Mouse (Mus musculus) gastrocnemius, adult 18-20 months (tissue): Measurements from ENCODE around the gene Notch2. TPM values are rescaled to one million over a fixed set of nuclear protein-coding genes. Genes with fewer than 3 reads are reported as not detected.

ENCODE experiments used
- DNase-seq: peaks from one replicate; pipeline ENCODE4 v3.0.0; 2021; ENCODE audit warnings: low spot score
- long read RNA-seq, 2 experiments: library from polyadenylated mRNA; stranded (forward); transcript quantifications; one replicate each; pipeline ENCODE4 v2.0.0; 2021
- total RNA-seq, 2 experiments: library from RNA; stranded (reverse); gene quantifications; 2 replicates each; pipeline ENCODE4 v1.2.3; 2021

Gene Notch2
- 1 to 10 TPM; 6.6 to 8.3 TPM for total RNA-seq
- long read RNA-seq, experiment 1, partial matches to known transcripts, result 0 of 1 reads
- long read RNA-seq, experiment 1, other reads (novel, unspliced or antisense), result 1 of 1 reads
- long read RNA-seq, experiment 2, partial matches to known transcripts, result 1 of 1 reads
- long read RNA-seq, experiment 2, other reads (novel, unspliced or antisense), result 0 of 1 reads

- peak; percentile 94 for DNase-seq
Measured at GRCm38 (mm10) chr3:98013401-98014281, at the start of gene Notch2. Notch2 (plus strand) TSS chr3:98013527.

DNA sequence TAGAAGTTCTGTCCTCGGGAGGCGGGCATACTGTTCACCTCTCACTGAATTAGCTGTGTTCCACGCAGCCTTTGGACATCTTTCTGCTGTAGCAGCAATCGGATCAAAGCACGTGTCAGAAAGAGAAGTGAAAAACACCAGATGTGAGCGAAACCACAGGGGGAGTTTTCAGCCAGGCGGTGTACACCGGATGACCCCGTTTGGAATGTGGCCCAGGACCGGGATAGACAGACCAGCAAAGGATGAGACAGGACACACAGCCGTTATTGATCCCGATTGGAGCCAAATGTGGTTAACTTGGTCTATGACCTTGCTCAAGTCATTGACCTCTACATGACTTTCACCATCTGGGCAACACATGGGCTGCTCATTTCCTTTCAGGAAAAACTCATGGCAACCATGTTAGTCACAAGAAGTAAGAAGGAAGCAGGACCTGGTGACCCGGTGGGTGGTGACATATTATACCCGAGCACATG, 48.4 kb upstream of the Notch2 start:
- DNase-seq, result peak; percentile 46

GRCm38 (mm10) chr3:97967627-97968026, 45.7 kb upstream of the Notch2 start:
- no peak for DNase-seq

- DNase-seq, result no peak
Measured at GRCm38 (mm10) chr3:97968191-97968590, 45.1 kb upstream of the Notch2 start.

DNA sequence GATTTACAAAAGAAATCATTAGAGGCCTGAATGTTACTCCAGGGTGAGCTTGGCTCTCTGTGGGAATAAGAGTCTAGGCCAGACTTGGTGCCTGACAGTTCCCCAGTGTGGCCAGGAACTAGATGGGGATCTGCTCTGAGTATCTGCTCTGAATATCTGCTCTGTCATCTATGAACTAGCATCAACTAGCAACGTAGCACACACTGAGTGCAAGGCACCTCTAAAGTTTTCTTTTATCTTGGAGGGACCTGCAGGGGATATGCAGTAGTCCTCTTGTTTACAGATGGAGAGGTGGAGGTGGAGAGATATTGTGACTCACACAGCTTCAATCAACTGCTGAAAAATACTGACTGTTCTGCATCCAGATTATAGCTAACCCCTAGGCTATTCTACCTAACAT, 44.3 kb upstream of the Notch2 start:
- no peak for DNase-seq

GRCm38 (mm10) chr3:97971117-97971516, 42.2 kb upstream of the Notch2 start:
- no peak for DNase-seq

DNA sequence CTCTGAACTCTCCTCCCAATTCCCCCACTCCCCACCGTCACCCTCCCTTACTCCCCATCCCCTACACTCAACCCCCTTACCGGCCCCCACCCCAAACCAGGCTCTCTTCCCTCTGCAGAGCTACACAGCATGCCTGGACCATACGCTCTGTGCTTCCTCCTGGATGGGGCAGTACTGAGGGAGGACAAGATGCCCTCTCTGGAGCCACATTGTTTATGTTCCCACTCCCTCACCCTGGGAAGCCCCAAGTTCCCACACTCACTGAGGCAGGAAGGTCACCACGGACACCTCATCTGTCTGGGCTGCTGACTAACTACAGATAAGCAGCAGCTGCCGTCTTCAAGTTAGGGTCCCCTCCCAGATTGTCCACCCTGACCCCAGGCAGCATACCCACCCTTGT, 41.1 kb upstream of the Notch2 start:
- no peak for DNase-seq

DNA sequence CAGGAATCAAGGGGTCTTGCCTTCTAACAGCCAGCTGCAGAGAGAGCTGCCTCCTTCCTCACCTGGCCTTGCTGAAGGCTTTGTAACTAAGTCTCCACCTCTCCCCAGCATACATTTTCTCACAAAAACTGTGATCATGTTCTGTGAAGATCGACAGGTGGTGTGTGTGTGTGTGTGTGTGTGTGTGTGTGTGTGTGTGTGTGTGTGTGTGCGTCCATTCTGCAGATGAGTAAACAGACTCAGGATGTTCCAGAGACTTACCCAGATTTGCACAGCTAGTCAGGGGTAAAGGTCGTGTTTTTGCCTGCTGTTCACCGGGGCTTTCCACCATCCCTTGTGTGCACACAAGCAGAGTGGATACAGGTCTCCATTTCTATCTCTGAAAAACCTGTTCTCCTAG, 40.6 kb upstream of the Notch2 start:
- DNase-seq, result no peak

- no peak for DNase-seq
Measured at GRCm38 (mm10) chr3:97973306-97973705, 40.0 kb upstream of the Notch2 start.

- DNase-seq, result no peak
Measured at GRCm38 (mm10) chr3:97974197-97974770, 39.0 kb upstream of the Notch2 start.

DNA sequence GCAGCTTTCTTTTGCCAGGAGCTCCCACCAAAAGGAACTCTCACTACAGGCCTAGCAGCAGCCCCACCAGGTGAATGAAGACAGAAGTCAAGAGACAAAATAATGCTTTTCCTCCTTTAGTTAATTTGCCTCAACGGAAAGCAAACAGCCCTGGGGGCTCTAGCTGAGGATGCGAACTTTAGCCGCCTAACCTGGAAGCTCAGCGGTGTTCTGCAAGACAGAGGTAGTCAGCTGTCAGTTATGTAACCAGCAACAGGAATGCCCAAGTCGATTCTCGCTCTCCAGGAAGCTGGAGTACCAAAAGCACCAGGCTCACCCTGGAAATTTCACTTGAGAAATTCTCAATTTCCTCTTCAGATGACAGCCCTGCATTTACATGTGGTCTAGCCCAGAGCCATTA, 36.6 kb upstream of the Notch2 start:
- no peak for DNase-seq

- no peak for DNase-seq
Measured at GRCm38 (mm10) chr3:97978710-97979109, 34.6 kb upstream of the Notch2 start.

- DNase-seq, result no peak
Measured at GRCm38 (mm10) chr3:97980683-97981327, 32.5 kb upstream of the Notch2 start.

GRCm38 (mm10) chr3:97981376-97981906, 31.9 kb upstream of the Notch2 start:
- DNase-seq, result no peak

DNA sequence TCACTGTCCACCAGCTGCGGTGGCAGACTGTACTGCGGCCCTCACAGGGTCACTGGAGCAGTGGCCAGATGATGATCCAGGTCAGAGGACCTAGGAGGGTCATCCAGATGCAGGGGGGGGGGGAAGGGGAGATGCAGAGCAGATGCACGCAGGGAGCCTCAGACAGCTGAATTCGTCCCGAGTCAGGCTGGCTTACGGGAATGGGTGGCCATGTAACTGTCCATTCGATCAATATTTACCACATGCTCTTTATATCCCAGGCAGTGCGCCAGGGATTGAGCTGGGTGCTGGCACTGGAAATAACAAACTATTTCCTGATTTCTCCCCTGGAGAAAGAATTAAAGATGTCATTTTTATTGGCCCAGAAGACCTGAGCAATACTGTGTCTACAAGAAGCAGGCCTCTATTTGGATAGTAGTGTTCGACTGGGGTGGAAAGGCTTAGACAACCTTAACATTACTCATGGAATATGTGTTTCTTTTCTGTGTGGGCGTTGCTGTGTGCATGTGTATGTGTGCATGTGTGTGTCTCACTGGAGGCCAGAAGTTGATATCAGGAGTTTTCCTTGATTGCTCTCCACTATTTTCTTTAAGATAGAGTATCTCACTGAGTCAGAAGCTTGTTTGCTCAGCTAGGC, 28.3 kb upstream of the Notch2 start:
- DNase-seq, result no peak

- DNase-seq, result no peak
Measured at GRCm38 (mm10) chr3:97985691-97986090, 27.6 kb upstream of the Notch2 start.

- DNase-seq, result no peak
Measured at GRCm38 (mm10) chr3:97987153-97987552, 26.2 kb upstream of the Notch2 start.

GRCm38 (mm10) chr3:97988756-97989155, 24.6 kb upstream of the Notch2 start:
- DNase-seq, result no peak

- DNase-seq, result no peak
Measured at GRCm38 (mm10) chr3:97990576-97990975, 22.8 kb upstream of the Notch2 start.

DNA sequence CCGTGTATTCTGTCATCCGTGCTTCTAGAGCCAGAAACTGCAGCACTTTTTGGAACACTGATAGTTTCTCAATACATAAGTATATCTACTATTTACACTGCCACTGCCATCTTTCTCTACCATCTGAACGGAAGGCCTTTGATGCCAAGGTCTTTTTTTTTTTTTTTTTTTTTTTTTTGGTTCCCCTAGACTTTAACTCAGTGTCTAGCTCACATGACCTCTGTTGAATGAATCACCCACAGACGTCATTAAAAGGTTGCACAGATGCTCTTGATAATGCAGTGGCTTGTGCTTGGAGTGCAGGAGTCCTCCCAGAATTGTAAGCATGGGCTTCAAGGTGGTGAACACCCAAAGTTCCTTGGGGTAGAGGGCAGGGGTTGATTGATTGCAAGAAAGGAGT, 21.0 kb upstream of the Notch2 start:
- DNase-seq, result no peak

GRCm38 (mm10) chr3:97993196-97993595, 20.1 kb upstream of the Notch2 start:
- DNase-seq, result no peak
